Mouse (Mus musculus) testis, adult 2 months (tissue): ENCODE data around the gene Map1b. TPM values are rescaled to one million over a fixed set of nuclear protein-coding genes. Genes with fewer than 3 reads are reported as not detected.
A peak's percentile ranks its signal among the peaks of the same experiment; 100 is the strongest.

Experiments
- H3K27ac ChIP-seq: fragments of 200-500 bp; 2 replicates; pipeline ENCODE4 v1.5.1; 2012; ENCODE audit warnings: low read depth, low read length; ENCODE audit not compliant: control insufficient read depth, insufficient read depth
- H3K27me3 ChIP-seq: fragments of 200-500 bp; 2 replicates; pipeline ENCODE4 v1.6.1; 2012; ENCODE audit warnings: mild to moderate bottlenecking, low read length, moderate library complexity; ENCODE audit not compliant: control insufficient read depth, insufficient read depth
- H3K36me3 ChIP-seq: fragments of 200-500 bp; 2 replicates; pipeline ENCODE4 v1.6.1; 2012; ENCODE audit warnings: mild to moderate bottlenecking, low read length; ENCODE audit not compliant: control insufficient read depth, insufficient read depth
- H3K4me1 ChIP-seq: fragments of 200-500 bp; 2 replicates; pipeline ENCODE4 v1.6.1; 2012; ENCODE audit warnings: low read length; ENCODE audit not compliant: control insufficient read depth, insufficient read depth
- H3K4me3 ChIP-seq: fragments of 200-500 bp; 2 replicates; pipeline ENCODE4 v1.5.1; 2012; ENCODE audit warnings: low read depth, mild to moderate bottlenecking, low read length, moderate library complexity, mixed read lengths; ENCODE audit not compliant: control insufficient read depth
- CTCF ChIP-seq: fragments of 200-500 bp; IDR thresholded peaks from 2 replicates; pipeline ENCODE4 v1.5.1; 2012; ENCODE audit warnings: low read depth, mild to moderate bottlenecking, inconsistent platforms, low read length, moderate library complexity; ENCODE audit not compliant: control insufficient read depth, insufficient read depth, insufficient replicate concordance
- POLR2A ChIP-seq: fragments of 200-500 bp; IDR thresholded peaks from 2 replicates; pipeline ENCODE4 v1.6.1; 2012; ENCODE audit warnings: low read depth, mild to moderate bottlenecking, inconsistent platforms, low read length, moderate library complexity; ENCODE audit not compliant: control insufficient read depth
- polyA plus RNA-seq: library from polyadenylated mRNA; depleted of rRNA; stranded (reverse); fragments of >200 nt; gene quantifications from 2 replicates; pipeline ENCODE4 v1.2.3, GENCODE M21; 2012

Map1b gene
- polyA plus RNA-seq, 1 experiment: 5.6 TPM

DNA sequence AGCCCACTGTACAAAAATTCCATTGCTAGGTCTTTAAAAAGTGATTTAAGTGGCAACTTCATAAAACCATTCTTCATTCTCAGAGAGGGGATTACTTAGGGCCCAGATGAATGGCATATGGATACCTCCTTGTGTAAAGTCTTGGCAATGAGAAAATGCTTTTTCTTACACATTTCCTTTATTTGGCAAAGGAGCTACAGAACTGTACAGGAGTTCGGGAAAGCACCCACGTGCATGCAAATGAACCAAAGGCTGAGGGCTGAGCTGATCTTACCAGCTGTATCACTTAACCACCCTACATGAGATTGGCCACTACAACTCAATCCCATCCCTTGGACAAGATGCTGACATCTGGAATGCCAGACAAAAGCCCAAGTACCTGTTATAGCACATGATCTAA is 76.1 kb downstream of the Map1b start:
- Histone ChIP-seq H3K4me3 (no peak overlapping the region), H3K4me1 (no peaks in the 10 kb centered on the region), H3K27ac (no peak overlapping the region), H3K27me3 (no peaks in the 10 kb centered on the region), H3K36me3 (no peaks in the 10 kb centered on the region)
- TF ChIP-seq POLR2A (no peak), CTCF (no peak)

DNA sequence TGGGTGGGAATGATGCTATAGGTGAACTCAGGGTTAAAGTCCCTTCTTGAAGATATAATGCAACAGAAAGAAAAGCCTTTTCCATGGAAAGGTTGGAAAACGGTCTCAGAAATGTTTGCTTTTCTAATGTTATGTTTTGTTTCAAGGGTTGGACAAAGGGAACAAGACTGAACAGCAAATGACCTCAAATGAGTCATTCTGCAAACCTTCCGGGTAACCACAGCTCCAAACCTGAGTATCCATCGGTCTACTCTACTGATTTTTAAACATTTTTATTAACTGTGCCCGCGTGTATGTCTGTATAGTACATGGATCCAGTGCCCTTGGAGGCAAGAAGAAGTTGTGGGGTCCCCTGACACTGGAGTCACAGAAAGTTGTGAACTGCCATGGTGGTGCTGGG is 77.0 kb downstream of the Map1b start:
- Histone ChIP-seq H3K27ac (no peak overlapping the region), H3K36me3 (no peaks in the 10 kb centered on the region), H3K4me3 (no peak overlapping the region), H3K4me1 (no peaks in the 10 kb centered on the region), H3K27me3 (no peaks in the 10 kb centered on the region)
- TF ChIP-seq CTCF (no peak), POLR2A (no peak)

DNA sequence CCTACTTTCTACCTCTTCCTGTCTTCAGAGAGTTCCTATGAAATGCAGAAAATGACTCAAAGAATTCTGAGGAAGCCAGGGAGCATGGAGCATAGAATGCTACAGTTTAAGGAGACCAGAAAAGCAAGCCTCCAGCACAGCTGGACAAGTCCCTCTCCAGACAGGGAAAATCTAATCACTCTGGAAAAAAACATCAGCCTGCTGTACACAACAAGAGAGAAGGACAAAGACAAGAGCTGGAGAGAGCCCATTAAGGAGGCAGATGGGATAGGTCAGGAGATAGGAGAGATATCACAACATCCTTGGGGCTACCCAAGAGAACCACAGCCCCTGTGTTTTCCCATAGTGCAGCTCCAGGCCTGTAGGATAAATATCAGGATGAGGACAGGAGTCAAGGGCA is 79.3 kb downstream of the Map1b start:
- no peak for TF ChIP-seq POLR2A
- no peak for TF ChIP-seq CTCF
- Histone ChIP-seq H3K4me1 (peaks cover 2% of the 10 kb centered on the region), H3K27ac (no peak overlapping the region), H3K4me3 (no peak overlapping the region), H3K36me3 (no peaks in the 10 kb centered on the region), H3K27me3 (no peaks in the 10 kb centered on the region)

DNA sequence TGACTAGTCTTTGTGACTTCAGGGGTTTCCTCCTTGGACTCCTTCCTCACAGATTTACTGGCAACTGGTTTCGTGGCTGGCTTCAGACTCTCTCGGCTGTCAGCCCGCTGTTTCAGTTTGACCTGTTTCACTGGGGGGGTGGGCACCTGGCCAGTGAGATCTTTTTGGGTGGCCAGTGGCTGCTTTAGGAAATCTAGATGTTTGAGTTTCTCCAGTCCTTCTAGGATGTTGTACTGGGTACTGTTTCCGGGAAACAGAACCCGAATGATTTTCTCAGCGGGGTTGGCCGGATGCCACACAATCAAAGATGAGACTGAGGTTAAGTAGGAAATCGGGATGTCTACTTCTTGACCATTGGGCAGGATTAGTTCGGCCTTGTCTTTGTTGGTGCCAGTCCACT is 81.8 kb downstream of the Map1b start:
- H3K4me1 ChIP-seq: peaks cover 2% of the 10 kb centered on the region
- H3K36me3 ChIP-seq: no peaks in the 10 kb centered on the region; the same call in 1 of the 2 replicates
- H3K27ac ChIP-seq: no peak overlapping the region
- H3K4me3 ChIP-seq: no peak overlapping the region
- no peak for TF ChIP-seq POLR2A
- no peak for TF ChIP-seq CTCF
- H3K27me3 ChIP-seq: no peaks in the 10 kb centered on the region

DNA sequence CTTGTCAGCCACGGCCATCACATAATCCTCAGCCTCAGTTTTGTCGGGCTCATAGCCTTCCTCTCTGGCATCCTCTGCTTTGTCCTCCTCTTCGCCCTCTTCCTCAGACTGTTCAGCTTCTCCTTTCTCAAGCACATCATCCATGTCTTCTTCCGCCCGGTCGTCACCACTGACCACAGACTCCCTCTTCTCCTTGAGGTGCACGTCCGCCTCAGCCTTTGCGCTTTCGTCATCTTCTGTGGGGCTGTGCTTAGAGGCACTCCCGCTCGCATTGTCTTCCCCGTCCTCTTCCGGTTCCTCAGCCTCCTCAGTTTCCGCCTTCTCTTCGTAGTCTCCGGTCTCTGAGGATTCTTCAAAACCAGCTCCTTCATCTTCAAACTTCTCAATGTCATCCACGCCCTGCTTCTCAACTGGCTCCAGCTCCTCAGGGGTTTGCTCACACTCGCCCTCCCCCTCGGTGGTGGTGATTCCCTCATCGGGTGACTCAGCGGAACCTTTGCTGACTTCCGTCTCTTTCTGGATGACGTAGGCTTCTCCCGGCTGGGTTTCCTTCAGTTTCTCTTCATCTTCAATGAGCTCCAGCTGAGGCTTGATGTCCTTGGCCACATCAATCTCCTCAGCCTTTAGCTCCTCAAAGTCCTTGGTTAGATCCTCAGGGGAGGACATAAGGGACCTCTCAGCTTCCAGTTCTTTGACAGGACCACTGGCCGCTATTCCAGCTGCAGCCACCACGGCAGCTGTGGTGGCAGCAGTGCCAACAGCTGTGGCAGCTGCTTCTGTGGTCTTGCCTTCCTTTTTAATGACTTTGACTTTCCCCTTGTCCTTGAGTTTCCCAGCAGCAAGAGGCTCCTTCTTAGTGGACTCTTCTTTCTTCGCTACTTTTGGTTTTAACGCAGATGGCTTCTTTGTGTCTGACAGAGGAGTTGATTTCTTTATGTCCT is 83.0 kb downstream of the Map1b start:
- Histone ChIP-seq H3K4me1 (peaks cover 2% of the 10 kb centered on the region), H3K27ac (no peak overlapping the region), H3K27me3 (no peaks in the 10 kb centered on the region), H3K36me3 (no peaks in the 10 kb centered on the region; the same call in 1 of the 2 replicates), H3K4me3 (peak overlapping the region; percentile 85)
- 0 out of 2 replicates have a peak, but pooled peaks have one; percentile 41 for TF ChIP-seq POLR2A
- TF ChIP-seq CTCF: no peak

DNA sequence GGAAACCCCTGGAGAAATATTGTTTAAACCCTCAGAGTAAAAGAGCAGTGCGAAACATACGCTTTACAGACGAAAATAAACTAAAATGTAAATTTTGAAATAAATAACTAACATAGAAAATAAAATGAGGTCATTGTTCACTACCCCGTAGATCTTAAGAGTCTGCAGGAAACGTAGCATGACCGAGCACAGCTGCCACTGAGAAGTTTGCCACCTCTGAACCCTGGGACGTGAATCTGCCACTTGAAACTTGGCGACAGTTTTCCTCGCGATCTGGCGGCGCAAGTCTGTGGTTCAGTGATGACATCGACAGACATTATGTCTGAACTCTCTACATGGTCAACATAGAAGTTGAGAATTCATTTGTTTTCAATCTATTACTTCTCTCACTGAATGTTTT is 92.8 kb downstream of the Map1b start:
- 0 out of 2 replicates have a peak, but pooled peaks cover 2% of the 10 kb centered on the region for H3K4me1 ChIP-seq
- H3K27ac ChIP-seq: no peak overlapping the region
- no peak for TF ChIP-seq CTCF
- TF ChIP-seq POLR2A: no peak
- H3K36me3 ChIP-seq: no peaks in the 10 kb centered on the region; the same call in 1 of the 2 replicates
- no peak overlapping the region for H3K4me3 ChIP-seq
- H3K27me3 ChIP-seq: no peaks in the 10 kb centered on the region

DNA sequence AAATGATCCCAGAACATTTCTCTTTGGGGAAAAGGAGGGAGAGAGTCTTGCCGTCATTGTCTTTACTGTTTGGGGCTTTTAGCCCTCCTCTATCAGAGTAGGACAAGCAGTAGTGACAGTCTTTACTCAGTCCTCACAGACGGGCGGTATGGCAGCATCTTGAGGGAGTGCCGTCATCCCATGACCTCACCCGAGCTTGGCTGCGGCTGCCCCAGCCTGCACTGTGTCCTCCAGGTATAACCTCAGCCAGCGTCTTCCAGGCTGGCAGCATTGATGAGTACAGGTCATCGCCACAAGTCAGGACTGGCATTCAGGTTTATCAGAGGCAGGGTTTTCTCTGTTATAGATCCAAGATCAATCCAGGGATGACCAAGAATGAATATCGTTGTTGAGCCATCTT is 99.7 kb downstream of the Map1b start:
- peaks cover 1% of the 10 kb centered on the region for H3K36me3 ChIP-seq
- no peak overlapping the region for H3K27ac ChIP-seq
- no peak overlapping the region for H3K4me3 ChIP-seq
- H3K4me1 ChIP-seq: 0 out of 2 replicates have a peak, but pooled peaks cover 2% of the 10 kb centered on the region
- no peak for TF ChIP-seq CTCF
- TF ChIP-seq POLR2A: no peak
- H3K27me3 ChIP-seq: no peaks in the 10 kb centered on the region
